Mouse (Mus musculus) liver, embryonic 14.5 days (tissue): Measurements from ENCODE around the gene Fnbp1. TPM values are rescaled to one million over a fixed set of nuclear protein-coding genes. Genes with fewer than 3 reads are reported as not detected.

Source experiments
- ATAC-seq: fragments of 200-750 bp; cut with Nextera tagmentation; 2 replicates; pipeline ENCODE4 v1.8.0; 2017; ENCODE audit warnings: moderate number of reproducible peaks, mild to moderate bottlenecking, moderate library complexity; ENCODE audit not compliant: insufficient read depth
- DNase-seq, 3 experiments: peaks; one replicate each; pipeline ENCODE4 v3.0.0-alpha.2; 2012 to 2013; ENCODE audit warnings: low read depth in 3 of 3, low spot score in 3 of 3
- H3K27ac ChIP-seq: fragments of 300-500 bp; sonication (generic); 2 replicates; pipeline ENCODE4 v1.5.1; 2014; ENCODE audit warnings: moderate library complexity, mild to moderate bottlenecking, control low read depth, inconsistent platforms
- H3K27me3 ChIP-seq: fragments of 300-500 bp; sonication (generic); 2 replicates; pipeline ENCODE4 v1.6.1; 2014; ENCODE audit warnings: mild to moderate bottlenecking, low read length, moderate library complexity; ENCODE audit not compliant: control insufficient read depth, insufficient read depth
- H3K36me3 ChIP-seq: fragments of 300-500 bp; sonication (generic); replicated peaks from 2 replicates; pipeline ENCODE4 v1.6.1; 2014; ENCODE audit warnings: low read depth; ENCODE audit not compliant: control insufficient read depth, insufficient read depth
- H3K4me1 ChIP-seq, 2 experiments: fragments of 200-500 bp in 1 of 2; fragments of 300-500 bp in 1 of 2; sonication (generic) in 1 of 2; replicated peaks; 2 replicates each; pipeline ENCODE4 v1.6.1; 2012 to 2014; ENCODE audit warnings: antibody characterized with exemption in 1 of 2, inconsistent platforms in 1 of 2, low read length in 1 of 2; ENCODE audit not compliant: control insufficient read depth in 2 of 2, insufficient read depth in 2 of 2
- H3K4me2 ChIP-seq: fragments of 300-500 bp; sonication (generic); 2 replicates; pipeline ENCODE4 v1.6.1; 2014; ENCODE audit warnings: low read depth, mild to moderate bottlenecking, control low read depth, moderate library complexity
- H3K4me3 ChIP-seq, 2 experiments: fragments of 200-500 bp in 1 of 2; fragments of 300-500 bp in 1 of 2; sonication (generic) in 1 of 2; 2 replicates each; pipeline ENCODE4 v1.5.1; 2012 to 2014; ENCODE audit warnings: low read depth in 2 of 2, low read length in 2 of 2, mild to moderate bottlenecking in 2 of 2, control low read depth in 1 of 2, inconsistent platforms in 1 of 2, moderate library complexity in 1 of 2; ENCODE audit not compliant: insufficient read depth in 1 of 2
- H3K9ac ChIP-seq: fragments of 300-500 bp; sonication (generic); replicated peaks from 2 replicates; pipeline ENCODE4 v1.6.1; 2014; ENCODE audit warnings: mild to moderate bottlenecking, control low read depth, moderate library complexity
- H3K9me3 ChIP-seq: fragments of 300-500 bp; sonication (generic); 2 replicates; pipeline ENCODE4 v1.6.1; 2016; ENCODE audit warnings: low read length, mixed read lengths; ENCODE audit not compliant: control insufficient read depth
- CTCF ChIP-seq: IDR thresholded peaks from 2 replicates; pipeline ENCODE4 v1.5.1; 2016; ENCODE audit warnings: antibody characterized with exemption, low read depth, control low read depth
- EP300 ChIP-seq: IDR thresholded peaks from 2 replicates; pipeline ENCODE4 v1.6.1; 2016; ENCODE audit warnings: antibody characterized with exemption, low read depth
- WGBS: fragments of 180-500 bp; shearing (Covaris S2); extraction: QIAGEN DNeasy Blood & Tissue Kit; methylation state at CpG from one replicate; pipeline ENCODE4 v1.1.7; 2014; ENCODE audit not compliant: insufficient replicate concordance; 5-methylcytosine and 5-hydroxymethylcytosine counted together
- polyA plus RNA-seq, 2 experiments: library from polyadenylated mRNA; depleted of rRNA in 1 of 2; stranded (reverse) in 1 of 2; unstranded in 1 of 2; fragments of >200 nt; fragmentation: Nextera tagmentation in 1 of 2; extraction: Ambion mirVana in 1 of 2; gene quantifications; 2 replicates each; pipeline versions ENCODE4 v1.2.1 to v1.2.3; 2012 to 2014

Fnbp1 gene
- polyA plus RNA-seq, 2 experiments = 3.9 to 6.4 TPM

DNA sequence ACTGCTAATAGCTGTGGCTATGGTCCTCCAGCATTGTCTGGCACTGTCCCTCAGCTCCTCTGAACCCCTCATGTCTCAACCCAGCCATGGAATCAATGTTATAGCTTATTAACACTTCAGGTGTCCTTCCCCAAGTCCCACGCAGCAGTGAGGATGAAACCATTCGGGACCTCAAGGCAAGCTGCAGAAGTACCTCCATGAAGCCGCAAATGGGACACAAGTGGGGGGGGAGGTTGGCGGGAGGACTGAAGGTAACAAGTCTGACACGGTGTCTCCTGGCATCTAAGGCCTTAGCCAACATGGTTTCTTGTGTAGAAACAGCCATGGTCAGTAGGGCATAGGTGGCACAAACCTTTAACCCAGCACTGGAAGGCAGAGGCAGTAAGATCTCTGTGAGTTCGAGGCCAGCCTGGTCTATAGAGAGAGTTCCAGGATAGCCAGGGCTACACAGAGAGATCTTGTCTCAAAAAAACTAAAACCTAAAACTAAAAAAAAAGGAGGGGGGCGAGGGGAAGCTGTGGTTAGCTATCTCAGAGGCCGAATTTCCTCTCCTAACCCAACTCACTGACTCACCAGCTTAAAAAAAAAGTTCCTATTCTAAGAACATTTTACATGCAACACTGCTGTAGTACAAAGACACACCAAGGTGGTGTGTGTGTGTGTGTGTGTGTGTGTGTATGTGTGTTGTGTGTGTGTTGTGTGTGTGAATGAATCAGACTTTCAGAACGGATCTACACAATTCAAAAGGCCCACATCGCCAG is 79.8 kb downstream of the Fnbp1 start:
- Histone ChIP-seq H3K4me1 (peaks cover 0 to 23% of the 10 kb centered on the region in 2 experiments; a peak in 2 of 4 replicates), H3K9ac (no peak overlapping the region), H3K4me2 (peak overlapping the region; percentile 42; the same call in 1 of the 2 replicates), H3K9me3 (no peaks in the 10 kb centered on the region), H3K27ac (no peak overlapping the region), H3K4me3 (no peak overlapping the region), H3K36me3 (no peaks in the 10 kb centered on the region), H3K27me3 (no peaks in the 10 kb centered on the region)
- TF ChIP-seq EP300 (0 out of 2 replicates have a peak, but pooled peaks have one; percentile 15), CTCF (no peak)
- DNase-seq (no peak), ATAC-seq (no peak)
- WGBS = 17% methylated on average over 10 of the region's 10 CpGs

DNA sequence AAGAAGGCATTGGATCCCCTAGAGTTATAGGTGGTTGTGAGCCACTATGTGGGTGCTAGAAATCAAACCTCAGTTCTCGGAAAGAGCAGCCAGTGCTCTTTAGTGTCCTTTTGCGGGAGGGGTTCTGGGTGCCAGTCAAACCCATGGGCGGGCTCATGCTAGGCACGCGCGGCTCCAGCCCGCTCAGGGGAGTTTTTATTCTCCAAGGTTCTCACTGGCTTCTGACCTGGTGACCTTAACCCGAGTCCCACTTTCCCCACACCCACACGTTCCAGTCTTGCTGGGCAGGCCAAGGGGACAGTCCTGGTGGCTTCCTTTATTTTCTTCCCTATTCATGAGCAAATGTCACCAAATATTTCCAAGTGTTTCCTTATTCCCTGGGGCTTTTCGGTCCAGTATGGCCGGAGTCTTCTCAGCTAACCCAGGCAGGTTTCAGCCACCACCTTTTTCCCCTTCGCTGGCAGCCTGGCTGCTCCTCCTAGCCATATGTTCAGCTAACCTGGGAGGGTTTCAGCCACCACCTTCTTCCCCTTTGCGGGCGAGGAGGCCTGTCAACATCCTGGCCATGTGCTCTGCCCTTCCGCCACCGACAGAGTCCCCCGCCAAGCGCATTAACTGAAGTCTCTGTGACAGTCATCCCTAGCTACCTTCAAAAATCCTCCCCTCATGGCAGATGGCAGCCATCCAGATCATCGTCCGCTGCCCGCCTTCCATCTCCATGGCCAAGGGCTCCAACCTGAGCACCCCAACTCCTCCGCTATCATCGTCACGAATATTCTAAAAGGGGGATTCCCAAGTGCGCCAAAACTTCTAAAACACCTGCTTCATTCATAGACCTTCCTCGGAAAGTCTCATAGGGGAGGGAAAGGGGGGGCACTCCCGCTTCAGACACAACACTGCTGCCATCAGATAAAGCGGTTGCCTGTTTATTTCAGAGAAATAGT is 80.7 kb downstream of the Fnbp1 start:
- H3K27ac ChIP-seq = no peak overlapping the region
- TF ChIP-seq CTCF (no peak), EP300 (no peak)
- 20% methylated on average over 28 of the region's 28 CpGs for WGBS
- DNase-seq (no peak), ATAC-seq (peak; percentile 35; the same call in 1 of the 2 replicates)
- no peaks in the 10 kb centered on the region for H3K27me3 ChIP-seq
- H3K4me1 ChIP-seq = peaks cover 0 to 23% of the 10 kb centered on the region in 2 experiments; a peak in 2 of 4 replicates
- H3K36me3 ChIP-seq = no peaks in the 10 kb centered on the region
- 0 out of 2 replicates have a peak overlapping the region, but pooled peaks have one; percentile 10 for H3K9ac ChIP-seq
- H3K4me2 ChIP-seq = peak overlapping the region; percentile 42
- no peaks in the 10 kb centered on the region for H3K9me3 ChIP-seq
- 0 out of 4 replicates have a peak overlapping the region, but pooled peaks of 1 of the 2 experiments have one; percentile 11 for H3K4me3 ChIP-seq

- H3K27ac ChIP-seq = no peak overlapping the region
These were observed 81.5 kb downstream of the Fnbp1 start for GRCm38 (mm10) chr2:31060271-31060670.

GRCm38 (mm10) chr2:31058443-31058842 is 83.4 kb downstream of the Fnbp1 start:
- Histone ChIP-seq H3K9ac (no peak overlapping the region), H3K4me2 (no peak overlapping the region), H3K27me3 (no peaks in the 10 kb centered on the region), H3K36me3 (no peaks in the 10 kb centered on the region), H3K4me1 (peaks cover 0 to 23% of the 10 kb centered on the region in 2 experiments; a peak in 2 of 4 replicates), H3K27ac (no peak overlapping the region), H3K9me3 (no peaks in the 10 kb centered on the region), H3K4me3 (no peak overlapping the region)
- no peak for DNase-seq
- WGBS = 82% methylated on average over 4 of the region's 4 CpGs
- no peak for TF ChIP-seq EP300
- ATAC-seq = no peak

More at GRCm38 (mm10) chr2:31060271-31060670, 81.5 kb downstream of the Fnbp1 start:
- no peak overlapping the region; the same call in 1 of the 2 replicates for H3K4me2 ChIP-seq
- ATAC-seq (no peak), DNase-seq (no peak)
- TF ChIP-seq CTCF (no peak), EP300 (no peak)
- no peaks in the 10 kb centered on the region for H3K36me3 ChIP-seq
- no peaks in the 10 kb centered on the region for H3K27me3 ChIP-seq
- H3K9me3 ChIP-seq = no peaks in the 10 kb centered on the region
- no peak overlapping the region for H3K4me3 ChIP-seq
- H3K4me1 ChIP-seq = peaks cover 0 to 23% of the 10 kb centered on the region in 2 experiments; a peak in 2 of 4 replicates
- WGBS = 62% methylated on average over 1 of the region's 1 CpGs
- H3K9ac ChIP-seq = no peak overlapping the region
